Mouse (Mus musculus) T-helper 1 cell (primary cell): Measurements from ENCODE around the gene Krtap6-1.
"Not testable (repeated sequence)": the region's sequence is repeated elsewhere in the genome, so short reads cannot be mapped to it uniquely, and the experiment has no call there.

Experiments
- in situ Hi-C: fragments of 300-600 bp; cut with MboI, MseI; formaldehyde crosslinking; loops from one replicate; pipeline ENCODE4 v1.15.1; 2025; ENCODE audit warnings: high pct_unique_total_duplicates

Krtap6-1 gene

DNA sequence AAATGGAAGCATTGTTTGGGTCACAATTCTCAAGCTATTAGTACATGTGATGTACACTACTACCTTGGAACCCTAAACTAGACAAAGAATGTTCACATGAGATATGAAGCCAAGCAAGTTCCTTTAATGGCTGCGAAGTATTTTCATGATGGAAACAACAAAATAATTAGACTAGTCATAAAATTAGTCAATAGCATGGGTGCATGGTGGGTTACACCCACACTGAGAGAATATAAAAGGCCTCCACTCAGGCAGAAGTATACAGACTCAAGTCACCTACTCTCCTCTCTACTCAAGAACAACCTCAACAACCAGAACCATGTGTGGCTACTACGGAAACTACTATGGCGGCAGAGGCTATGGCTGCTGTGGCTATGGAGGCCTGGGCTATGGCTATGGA is at the start of gene Krtap6-1:
Gene Krtap6-1, plus strand, starts transcription at position 301 of the 400 bp plus-strand sequence.
- in situ Hi-C loops, result not testable (repeated sequence)

DNA sequence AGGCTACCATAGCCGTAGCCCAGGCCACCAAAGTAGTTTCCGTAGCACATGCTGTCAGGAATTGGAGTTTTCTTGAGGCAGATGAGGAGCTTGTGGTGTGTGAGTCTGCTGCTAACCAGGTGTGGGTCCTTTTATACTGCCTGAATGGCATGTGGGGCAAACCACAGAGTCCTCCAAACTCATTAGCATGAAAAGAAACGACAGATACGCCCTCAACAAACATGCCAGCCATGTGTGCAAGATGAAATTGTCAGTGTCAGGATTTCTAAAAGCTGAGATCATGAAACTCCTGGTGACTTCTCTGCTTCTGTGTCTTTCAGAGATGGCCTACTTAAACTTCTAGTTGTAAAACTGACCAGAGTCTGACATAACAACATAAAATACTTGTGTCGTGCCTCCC is 20.8 kb upstream of the Krtap6-1 start, which contains the start of gene Krtap22-2:
Gene Krtap22-2, minus strand, starts transcription at position 101 of the 400 bp plus-strand sequence.
- in situ Hi-C loops, result no loop called here

DNA sequence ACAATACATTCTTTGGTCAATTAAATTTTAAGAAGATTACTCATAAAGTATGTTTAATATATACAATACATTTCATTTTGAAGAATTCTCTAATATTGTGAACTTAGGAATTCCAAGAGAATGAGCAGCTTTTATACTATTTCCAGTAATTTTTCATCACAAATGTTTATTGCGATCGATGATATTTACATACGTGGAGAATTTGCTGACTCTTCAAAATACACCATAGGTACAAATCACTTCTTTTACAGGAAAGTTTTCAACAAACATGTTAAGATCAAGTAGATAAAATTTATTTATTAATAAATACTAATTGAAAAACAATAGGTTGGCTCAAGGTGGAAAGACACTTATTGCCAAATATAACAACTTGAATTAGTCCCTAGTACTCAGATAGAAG is 17.5 kb upstream of the Krtap6-1 start:
- in situ Hi-C loops, result no loop called here

GRCm38 (mm10) chr16:89014984-89015383 is 16.5 kb upstream of the Krtap6-1 start, which contains the start of gene Gm10229:
Gm10229 (plus strand) TSS chr16:89015284.
- in situ Hi-C loops, result not testable (repeated sequence)

DNA sequence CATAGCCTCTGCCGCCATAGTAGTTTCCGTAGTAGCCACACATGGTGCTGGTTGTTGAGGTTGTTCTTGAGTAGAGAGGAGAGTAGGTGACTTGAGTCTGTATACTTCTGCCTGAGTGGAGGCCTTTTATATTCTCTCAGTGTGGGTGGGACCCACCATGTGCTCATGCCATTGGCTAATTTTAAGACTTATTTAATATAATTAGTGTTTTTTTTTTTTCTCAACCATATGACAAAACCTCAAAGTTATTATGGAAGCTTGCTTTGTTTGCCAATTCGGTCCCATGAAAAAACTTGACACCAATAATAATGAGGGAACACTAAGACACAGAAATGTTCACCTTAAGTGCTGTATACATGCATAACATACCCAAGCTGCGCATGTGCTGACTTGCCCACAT is 9.9 kb downstream of the Krtap6-1 start, which contains the start of gene Gm10228:
Gene Gm10228, minus strand, starts transcription at position 101 of the 400 bp plus-strand sequence.
- in situ Hi-C loops, result not testable (repeated sequence)

DNA sequence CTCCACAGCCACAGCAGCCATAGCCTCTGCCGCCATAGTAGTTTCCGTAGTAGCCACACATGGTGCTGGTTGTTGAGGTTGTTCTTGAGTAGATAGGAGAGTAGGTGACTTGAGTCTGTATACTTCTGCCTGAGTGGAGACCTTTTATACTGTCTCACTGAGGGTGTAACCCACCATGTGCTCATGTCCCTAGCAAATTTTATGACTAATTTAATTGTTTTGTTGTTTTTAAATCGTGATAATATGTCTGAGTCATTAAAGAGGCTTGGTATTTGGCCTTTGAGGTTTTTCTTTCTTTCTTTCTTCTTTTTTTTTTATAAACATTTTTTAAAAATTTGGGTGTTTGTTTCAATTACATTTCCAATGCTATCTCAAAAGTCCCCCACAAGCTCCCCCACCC is 16.3 kb downstream of the Krtap6-1 start, which contains the start of gene Krtap6-5:
Gene Krtap6-5, minus strand, starts transcription at position 101 of the 400 bp plus-strand sequence.
- in situ Hi-C loops, result no loop called here

GRCm38 (mm10) chr16:89063902-89064301 is 32.4 kb downstream of the Krtap6-1 start, which contains the start of gene 1110025L11Rik:
1110025L11Rik (minus strand) TSS chr16:89064002.
- in situ Hi-C loops, result not testable (repeated sequence)

GRCm38 (mm10) chr16:89071041-89071440 is 39.5 kb downstream of the Krtap6-1 start:
- in situ Hi-C loops, result not testable (repeated sequence)
